Mouse (Mus musculus) heart, adult 2 months (tissue): ENCODE measurements around the gene A630076J17Rik.

ENCODE experiments used
- CTCF ChIP-seq: fragments of 200-600 bp; IDR thresholded peaks from 2 replicates; pipeline ENCODE4 v1.8.1; 2022; ENCODE audit warnings: antibody characterized with exemption, mild to moderate bottlenecking, moderate library complexity
- EP300 ChIP-seq: fragments of 200-500 bp; IDR thresholded peaks from 2 replicates; pipeline ENCODE4 v1.6.1; 2011; ENCODE audit warnings: low read depth, low read length, control low read depth; ENCODE audit not compliant: insufficient read depth
- POLR2A ChIP-seq: fragments of 200-500 bp; IDR thresholded peaks from 2 replicates; pipeline ENCODE4 v1.6.1; 2011; ENCODE audit warnings: mild to moderate bottlenecking, low read depth, low read length, control low read depth; ENCODE audit not compliant: insufficient read depth

- TF ChIP-seq EP300 (no peak), CTCF (no peak), POLR2A (no peak)
Observed at GRCm38 (mm10) chr3:107201310-107202180, 28.9 kb upstream of the A630076J17Rik start.
